Mouse (Mus musculus) liver, adult 2 months (tissue): ENCODE results near the gene Dgki. TPM values are rescaled to one million over a fixed set of nuclear protein-coding genes. Genes with fewer than 3 reads are reported as not detected.

ENCODE experiments used
- DNase-seq: peaks from one replicate; pipeline ENCODE4 v3.0.0-alpha.2; 2011; ENCODE audit warnings: low read depth, low spot score; ENCODE audit errors: extremely low read depth
- H3K27ac ChIP-seq: fragments of 200-500 bp; replicated peaks from 2 replicates; pipeline ENCODE4 v1.5.1; 2012; ENCODE audit warnings: low read depth, mild to moderate bottlenecking, control low read depth, inconsistent platforms, low read length; ENCODE audit not compliant: insufficient read depth
- H3K27me3 ChIP-seq: fragments of 200-500 bp; 2 replicates; pipeline ENCODE4 v1.6.1; 2012; ENCODE audit warnings: mild to moderate bottlenecking, moderate library complexity, low read length, inconsistent platforms; ENCODE audit not compliant: control insufficient read depth, insufficient read depth
- H3K36me3 ChIP-seq: fragments of 200-500 bp; 2 replicates; pipeline ENCODE4 v1.6.1; 2012; ENCODE audit warnings: low read length, inconsistent platforms; ENCODE audit not compliant: control insufficient read depth, insufficient read depth
- H3K4me1 ChIP-seq: fragments of 200-500 bp; 2 replicates; pipeline ENCODE4 v1.6.1; 2011; ENCODE audit warnings: low read length; ENCODE audit not compliant: control insufficient read depth, insufficient read depth
- H3K4me3 ChIP-seq: fragments of 200-500 bp; 2 replicates; pipeline ENCODE4 v1.5.1; 2011; ENCODE audit warnings: low read depth, mild to moderate bottlenecking, control low read depth, low read length, moderate library complexity; ENCODE audit not compliant: insufficient read depth
- H3K79me2 ChIP-seq: fragments of 200-500 bp; 2 replicates; pipeline ENCODE4 v1.6.1; 2012; ENCODE audit warnings: inconsistent platforms, mild to moderate bottlenecking, low read length, moderate library complexity; ENCODE audit not compliant: control insufficient read depth, insufficient read depth
- H3K9ac ChIP-seq: fragments of 200-500 bp; 2 replicates; pipeline ENCODE4 v1.6.1; 2012; ENCODE audit warnings: low read depth, mild to moderate bottlenecking, control low read depth, inconsistent platforms, low read length
- CTCF ChIP-seq: fragments of 200-500 bp; IDR thresholded peaks from 2 replicates; pipeline ENCODE4 v1.5.1; 2011; ENCODE audit warnings: low read depth, low read length, control low read depth
- POLR2A ChIP-seq: fragments of 200-500 bp; IDR thresholded peaks from 2 replicates; pipeline ENCODE4 v1.6.1; 2011; ENCODE audit warnings: low read length, control low read depth; ENCODE audit not compliant: insufficient read depth; ENCODE audit errors: extremely low read depth
- WGBS: fragments of 180-500 bp; shearing (Covaris S2); methylation state at CpG from one replicate; pipeline ENCODE4 v1.1.7; 2018; 5-methylcytosine and 5-hydroxymethylcytosine counted together
- polyA plus RNA-seq: library from polyadenylated mRNA; depleted of rRNA; stranded (reverse); fragments of >200 nt; gene quantifications from 2 replicates; pipeline ENCODE4 v1.2.3, GENCODE M21; 2012
- total RNA-seq: library from RNA; depleted of rRNA; stranded (reverse); fragments of >200 nt; gene quantifications from 2 replicates; pipeline ENCODE4 v1.2.3, GENCODE M21; 2014

Dgki gene
- total and polyA plus RNA-seq, 2 experiments, result 0.09 TPM; not detected in 1

- no peak for DNase-seq
- Histone ChIP-seq H3K79me2 (no peaks in the 10 kb centered on the region), H3K36me3 (no peaks in the 10 kb centered on the region), H3K27ac (no peak overlapping the region), H3K9ac (no peak overlapping the region), H3K4me3 (no peak overlapping the region), H3K4me1 (no peaks in the 10 kb centered on the region), H3K27me3 (no peaks in the 10 kb centered on the region)
- WGBS, result 63% methylated on average over 6 of the region's 6 CpGs
- TF ChIP-seq POLR2A (no peak), CTCF (no peak)
These were observed 22.9 kb downstream of the Dgki start for GRCm38 (mm10) chr6:37276834-37277715.

- H3K4me1 ChIP-seq, result no peaks in the 10 kb centered on the region
- no peaks in the 10 kb centered on the region for H3K36me3 ChIP-seq
- no peak for DNase-seq
- H3K9ac ChIP-seq, result no peak overlapping the region
- H3K4me3 ChIP-seq, result no peak overlapping the region
- 61% methylated on average over 5 of the region's 5 CpGs for WGBS
- no peak overlapping the region for H3K27ac ChIP-seq
- no peaks in the 10 kb centered on the region for H3K79me2 ChIP-seq
- H3K27me3 ChIP-seq, result no peaks in the 10 kb centered on the region
- TF ChIP-seq POLR2A (no peak), CTCF (no peak)
These were observed 23.8 kb downstream of the Dgki start for GRCm38 (mm10) chr6:37276181-37276580.

GRCm38 (mm10) chr6:37270905-37271591, 28.9 kb downstream of the Dgki start:
- Histone ChIP-seq H3K4me3 (no peak overlapping the region), H3K4me1 (no peaks in the 10 kb centered on the region), H3K36me3 (no peaks in the 10 kb centered on the region), H3K9ac (no peak overlapping the region), H3K27ac (no peak overlapping the region), H3K79me2 (no peaks in the 10 kb centered on the region), H3K27me3 (no peaks in the 10 kb centered on the region)
- DNase-seq, result no peak
- TF ChIP-seq POLR2A, result no peak
- TF ChIP-seq CTCF, result no peak
- WGBS, result 78% methylated on average over 8 of the region's 8 CpGs

- Histone ChIP-seq H3K27ac (no peak overlapping the region), H3K79me2 (no peaks in the 10 kb centered on the region), H3K36me3 (no peaks in the 10 kb centered on the region), H3K27me3 (no peaks in the 10 kb centered on the region), H3K4me1 (no peaks in the 10 kb centered on the region), H3K4me3 (no peak overlapping the region), H3K9ac (no peak overlapping the region)
- DNase-seq, result no peak
- 81% methylated on average over 6 of the region's 6 CpGs for WGBS
- TF ChIP-seq POLR2A, result no peak
- no peak for TF ChIP-seq CTCF
These were observed 31.4 kb downstream of the Dgki start for GRCm38 (mm10) chr6:37268589-37268988.

- no peak overlapping the region for H3K4me3 ChIP-seq
- DNase-seq, result no peak
- 89% methylated on average over 4 of the region's 4 CpGs for WGBS
- no peaks in the 10 kb centered on the region for H3K27me3 ChIP-seq
- H3K9ac ChIP-seq, result no peak overlapping the region
- no peaks in the 10 kb centered on the region for H3K4me1 ChIP-seq
- H3K79me2 ChIP-seq, result no peaks in the 10 kb centered on the region
- no peaks in the 10 kb centered on the region for H3K36me3 ChIP-seq
- H3K27ac ChIP-seq, result no peak overlapping the region
- TF ChIP-seq CTCF (no peak), POLR2A (no peak)
These were observed 32.0 kb downstream of the Dgki start for GRCm38 (mm10) chr6:37267952-37268351.
